Mouse (Mus musculus): Measurements from ENCODE around the gene Ep300. TPM values are rescaled to one million over a fixed set of nuclear protein-coding genes. Genes with fewer than 3 reads are reported as not detected.
"Not testable (repeated sequence)": the region's sequence is repeated elsewhere in the genome, so short reads cannot be mapped to it uniquely, and the experiment has no call there.

Ep300 gene
- polyA plus RNA-seq, 1 experiment from 2014 or later, result 20.4 TPM

GRCm38 (mm10) chr15:81562491-81563488, 22.4 kb upstream of the Ep300 start:
- WGBS, result 55% methylated on average over 9 of the region's 9 CpGs
- H3K4me3 ChIP-seq, result no peak overlapping the region
- no peaks in the 10 kb centered on the region for H3K36me3 ChIP-seq
- H3K9me3 ChIP-seq, result no peaks in the 10 kb centered on the region
- no peak for DNase-seq (ENCODE audit: low spot score)
- peak overlapping the region; percentile 9; the same call in 1 of the 2 replicates for H3K27ac ChIP-seq
- H3K27me3 ChIP-seq (ENCODE audit: insufficient read depth, poor library complexity, severe bottlenecking), result no peaks in the 10 kb centered on the region
- peaks cover 4% of the 10 kb centered on the region; the same call in 1 of the 2 replicates for H3K4me1 ChIP-seq (replicated peaks)

GRCm38 (mm10) chr15:81568093-81568492, 17.1 kb upstream of the Ep300 start:
- DNase-seq (ENCODE audit: low spot score), result no peak
- Histone ChIP-seq H3K27me3 (ENCODE audit: insufficient read depth, poor library complexity, severe bottlenecking) (no peaks in the 10 kb centered on the region), H3K4me3 (no peak overlapping the region), H3K9me3 (no peaks in the 10 kb centered on the region), H3K27ac (no peak overlapping the region), H3K36me3 (no peaks in the 10 kb centered on the region), H3K4me1 (replicated peaks) (0 out of 2 replicates have a peak, but pooled peaks cover 5% of the 10 kb centered on the region)
- 29% methylated on average over 2 of the region's 2 CpGs for WGBS

GRCm38 (mm10) chr15:81568592-81568991, 16.6 kb upstream of the Ep300 start:
- WGBS, result 86% methylated on average over 1 of the region's 2 CpGs
- no peak for DNase-seq (ENCODE audit: low spot score)

GRCm38 (mm10) chr15:81576961-81577360, 8.2 kb upstream of the Ep300 start:
- Histone ChIP-seq H3K4me1 (replicated peaks) (peaks cover 4% of the 10 kb centered on the region; the same call in 1 of the 2 replicates), H3K27ac (no peak overlapping the region), H3K27me3 (ENCODE audit: insufficient read depth, poor library complexity, severe bottlenecking) (no peaks in the 10 kb centered on the region), H3K36me3 (no peaks in the 10 kb centered on the region), H3K9me3 (no peaks in the 10 kb centered on the region), H3K4me3 (no peak overlapping the region)
- DNase-seq (ENCODE audit: low spot score), result no peak
- 20% methylated on average over 3 of the region's 3 CpGs for WGBS

More at GRCm38 (mm10) chr15:81568592-81568991, 16.6 kb upstream of the Ep300 start:
- H3K36me3 ChIP-seq, result no peaks in the 10 kb centered on the region
- no peak overlapping the region for H3K27ac ChIP-seq
- no peaks in the 10 kb centered on the region for H3K27me3 ChIP-seq (ENCODE audit: insufficient read depth, poor library complexity, severe bottlenecking)
- no peak overlapping the region for H3K4me3 ChIP-seq
- no peaks in the 10 kb centered on the region for H3K9me3 ChIP-seq
- 0 out of 2 replicates have a peak, but pooled peaks cover 5% of the 10 kb centered on the region for H3K4me1 ChIP-seq (replicated peaks)

GRCm38 (mm10) chr15:81577743-81578165, 7.4 kb upstream of the Ep300 start:
- no peak overlapping the region for H3K4me3 ChIP-seq
- H3K36me3 ChIP-seq, result no peaks in the 10 kb centered on the region
- no peaks in the 10 kb centered on the region for H3K27me3 ChIP-seq (ENCODE audit: insufficient read depth, poor library complexity, severe bottlenecking)
- WGBS, result 93% methylated on average over 7 of the region's 7 CpGs
- DNase-seq (ENCODE audit: low spot score), result no peak
- peaks cover 4% of the 10 kb centered on the region; the same call in 1 of the 2 replicates for H3K4me1 ChIP-seq (replicated peaks)
- H3K9me3 ChIP-seq, result no peaks in the 10 kb centered on the region
- no peak overlapping the region for H3K27ac ChIP-seq

- DNase-seq (ENCODE audit: low spot score), result no peak
- Histone ChIP-seq H3K4me1 (replicated peaks) (peaks cover 26% of the 10 kb centered on the region), H3K27me3 (ENCODE audit: insufficient read depth, poor library complexity, severe bottlenecking) (no peaks in the 10 kb centered on the region), H3K27ac (peak overlapping the region; percentile 100), H3K4me3 (peak overlapping the region; percentile 98), H3K36me3 (peaks cover 16% of the 10 kb centered on the region), H3K9me3 (no peaks in the 10 kb centered on the region)
- WGBS, result 30% methylated on average over 3 of the region's 3 CpGs
These were observed 685 bp upstream of the Ep300 start for GRCm38 (mm10) chr15:81584466-81584865.

- Histone ChIP-seq H3K27me3 (ENCODE audit: insufficient read depth, poor library complexity, severe bottlenecking) (no peaks in the 10 kb centered on the region), H3K36me3 (peaks cover 29% of the 10 kb centered on the region), H3K9me3 (no peaks in the 10 kb centered on the region), H3K4me3 (peak overlapping the region; percentile 98), H3K27ac (peak overlapping the region; percentile 100), H3K4me1 (replicated peaks) (peaks cover 29% of the 10 kb centered on the region)
- peak; percentile 84 for DNase-seq (ENCODE audit: low spot score)
- WGBS, result under 1% methylated on average over 77 of the region's 77 CpGs
These were observed 753 bp downstream of the Ep300 start for GRCm38 (mm10) chr15:81585746-81586461.

- under 1% methylated on average over 28 of the region's 28 CpGs for WGBS
- Histone ChIP-seq H3K27ac (peak overlapping the region; percentile 100), H3K36me3 (peaks cover 35% of the 10 kb centered on the region), H3K27me3 (ENCODE audit: insufficient read depth, poor library complexity, severe bottlenecking) (no peaks in the 10 kb centered on the region), H3K9me3 (no peaks in the 10 kb centered on the region), H3K4me1 (replicated peaks) (peaks cover 29% of the 10 kb centered on the region), H3K4me3 (peak overlapping the region; percentile 98)
- no peak for DNase-seq (ENCODE audit: low spot score)
These were observed 1.3 kb downstream of the Ep300 start for GRCm38 (mm10) chr15:81586466-81586865.

GRCm38 (mm10) chr15:81587686-81588085, 2.5 kb downstream of the Ep300 start:
- DNase-seq (ENCODE audit: low spot score), result no peak
- WGBS, result 48% methylated on average over 2 of the region's 2 CpGs
- H3K27me3 ChIP-seq (ENCODE audit: insufficient read depth, poor library complexity, severe bottlenecking), result no peaks in the 10 kb centered on the region
- no peaks in the 10 kb centered on the region for H3K9me3 ChIP-seq
- peak overlapping the region; percentile 98 for H3K4me3 ChIP-seq
- peak overlapping the region; percentile 100 for H3K27ac ChIP-seq
- H3K4me1 ChIP-seq (replicated peaks), result peaks cover 29% of the 10 kb centered on the region
- H3K36me3 ChIP-seq, result peaks cover 45% of the 10 kb centered on the region

GRCm38 (mm10) chr15:81594146-81594696, 9.1 kb downstream of the Ep300 start:
- no peak overlapping the region for H3K4me3 ChIP-seq
- H3K27me3 ChIP-seq (ENCODE audit: insufficient read depth, poor library complexity, severe bottlenecking), result no peaks in the 10 kb centered on the region
- WGBS, result 96% methylated on average over 3 of the region's 3 CpGs
- peaks cover 85% of the 10 kb centered on the region for H3K36me3 ChIP-seq
- H3K4me1 ChIP-seq (replicated peaks), result peaks cover 3% of the 10 kb centered on the region; the same call in 1 of the 2 replicates
- H3K27ac ChIP-seq, result no peak overlapping the region
- no peak for DNase-seq (ENCODE audit: low spot score)
- H3K9me3 ChIP-seq, result no peaks in the 10 kb centered on the region

- WGBS, result 95% methylated on average over 8 of the region's 8 CpGs
- peaks cover 77% of the 10 kb centered on the region for H3K36me3 ChIP-seq
- not testable (repeated sequence) for H3K27me3 ChIP-seq (ENCODE audit: insufficient read depth, poor library complexity, severe bottlenecking); H3K4me3 ChIP-seq; H3K27ac ChIP-seq; H3K4me1 ChIP-seq (replicated peaks); DNase-seq (ENCODE audit: low spot score); H3K9me3 ChIP-seq
These were observed 13.6 kb downstream of the Ep300 start for GRCm38 (mm10) chr15:81598742-81599141.

GRCm38 (mm10) chr15:81605241-81605640, 20.1 kb downstream of the Ep300 start:
- WGBS, result 87% methylated on average over 1 of the region's 1 CpGs

More at GRCm38 (mm10) chr15:81605241-81605640, 20.1 kb downstream of the Ep300 start:
- Histone ChIP-seq H3K27ac (no peak overlapping the region), H3K4me3 (no peak overlapping the region), H3K36me3 (peaks cover 84% of the 10 kb centered on the region), H3K9me3 (no peaks in the 10 kb centered on the region), H3K27me3 (ENCODE audit: insufficient read depth, poor library complexity, severe bottlenecking) (no peaks in the 10 kb centered on the region), H3K4me1 (replicated peaks) (no peaks in the 10 kb centered on the region)
- DNase-seq (ENCODE audit: low spot score), result no peak

Measured in hindbrain, embryonic 10.5 days (tissue).